Mouse (Mus musculus): Measurements from ENCODE around the gene Fbrsl1.

The Fbrsl1 gene

DNA sequence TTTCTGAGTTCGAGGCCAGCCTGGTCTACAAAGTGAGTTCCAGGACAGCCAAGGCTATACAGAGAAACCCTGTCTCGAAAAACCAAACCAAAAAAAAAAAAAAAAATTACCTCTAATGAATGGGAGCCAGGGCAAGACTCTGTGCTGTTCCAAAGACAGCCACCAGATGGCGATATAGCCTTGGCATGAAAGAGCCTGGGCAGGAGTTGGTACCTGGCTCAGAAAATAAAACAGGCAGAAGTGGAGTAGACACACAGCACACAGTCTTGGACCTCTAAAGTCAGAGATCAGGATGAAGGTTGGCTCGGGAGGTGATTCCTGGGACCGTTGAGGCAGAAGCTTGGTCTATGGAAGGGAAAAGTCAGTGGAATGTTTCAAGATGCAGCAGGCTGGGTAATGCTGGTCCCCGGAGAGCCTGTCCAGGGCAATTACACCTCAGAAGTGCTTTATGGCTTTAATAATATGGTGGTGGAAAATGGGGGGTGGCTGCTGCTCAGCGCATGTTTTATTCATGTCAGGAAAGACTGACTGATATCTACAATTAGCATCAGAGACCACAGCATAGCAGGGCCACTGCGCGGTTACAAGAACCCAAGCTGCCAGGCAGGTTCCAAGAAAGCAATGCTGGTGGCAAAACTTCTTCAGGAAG, 90.6 kb downstream of the Fbrsl1 start:
- DNase-seq = peak; percentile 77

DNA sequence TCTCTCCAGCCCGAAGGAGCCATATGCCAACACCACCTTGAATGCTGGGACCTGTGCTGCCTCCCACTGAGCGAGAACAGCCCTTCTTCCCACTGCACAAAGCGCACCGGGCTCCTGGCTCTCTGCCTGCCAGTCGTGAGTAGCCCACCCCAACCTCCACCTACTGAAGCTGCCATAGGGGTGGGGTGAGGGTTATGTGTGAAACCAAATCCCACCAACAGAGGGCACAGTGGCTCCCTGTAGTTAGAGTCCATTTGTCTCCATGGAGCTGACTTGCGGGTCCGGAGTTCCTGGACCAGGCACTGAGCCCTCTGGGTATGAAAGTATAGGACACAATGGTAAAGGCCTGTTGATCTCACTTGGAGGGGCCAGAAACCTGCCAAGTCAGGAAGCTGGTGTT, 93.6 kb downstream of the Fbrsl1 start:
- DNase-seq = no peak

DNA sequence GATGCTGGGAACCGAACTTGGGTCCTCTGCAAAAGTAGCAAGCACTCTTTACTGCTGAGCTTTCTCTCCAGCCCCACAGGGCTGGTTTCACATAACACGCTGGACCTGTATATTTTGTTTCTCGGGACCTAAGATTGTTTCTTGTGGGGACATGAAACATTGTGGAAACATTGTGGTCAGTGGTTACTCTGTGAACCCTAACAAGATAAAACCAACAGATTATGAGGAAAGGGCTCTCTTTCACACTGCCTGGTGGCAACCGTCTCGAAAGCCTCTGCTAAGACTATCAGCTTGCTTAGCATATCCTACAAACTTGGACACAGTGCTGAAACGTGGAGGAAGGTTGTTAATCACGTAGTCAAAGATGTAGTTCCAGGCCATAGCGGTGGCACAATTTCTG, 101.3 kb downstream of the Fbrsl1 start:
- DNase-seq = no peak

DNA sequence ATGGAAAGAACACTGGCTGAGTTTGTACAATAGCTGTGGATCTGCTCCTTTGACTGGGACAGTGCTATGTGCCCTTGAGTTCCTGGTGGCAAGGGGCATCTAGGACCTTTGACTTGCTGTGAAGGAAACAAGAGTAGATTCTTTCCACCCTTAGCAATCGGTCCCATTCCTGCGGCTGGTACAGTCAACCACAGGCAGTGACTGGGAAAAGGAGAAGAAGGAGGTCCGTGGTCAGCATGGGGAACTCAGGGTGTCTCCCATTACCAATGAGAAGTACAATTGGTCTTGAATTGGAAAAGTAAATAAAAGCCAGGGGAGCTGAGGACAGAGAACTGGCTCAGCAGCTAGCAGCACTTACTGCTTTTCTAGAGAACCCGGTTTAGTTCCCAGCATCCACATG, 102.8 kb downstream of the Fbrsl1 start:
- no peak for DNase-seq

DNA sequence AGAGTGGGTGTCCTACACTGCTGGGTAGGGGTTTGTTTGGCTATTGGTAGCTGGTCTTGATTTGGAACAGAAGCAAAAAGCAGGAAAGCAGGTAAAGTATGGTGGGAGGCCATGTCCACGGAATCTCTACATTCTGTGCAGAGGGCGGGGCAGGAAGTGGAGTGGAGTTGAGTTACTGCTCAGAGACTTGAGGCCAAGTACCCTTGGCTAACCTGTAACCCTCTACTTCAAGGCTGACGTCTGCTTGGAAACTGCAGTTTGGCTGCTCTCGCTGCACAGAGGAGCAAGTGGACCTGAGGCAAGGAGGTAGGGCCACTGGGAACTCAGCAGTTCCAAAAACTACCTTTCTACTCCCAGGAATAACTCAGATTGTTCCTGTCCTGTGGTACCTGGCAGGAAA, 103.8 kb downstream of the Fbrsl1 start, which contains the start of gene Lrcol1:
TSS of gene Lrcol1 (plus strand) at position 207 of the 400 bp plus-strand sequence.
- no peak for DNase-seq

DNA sequence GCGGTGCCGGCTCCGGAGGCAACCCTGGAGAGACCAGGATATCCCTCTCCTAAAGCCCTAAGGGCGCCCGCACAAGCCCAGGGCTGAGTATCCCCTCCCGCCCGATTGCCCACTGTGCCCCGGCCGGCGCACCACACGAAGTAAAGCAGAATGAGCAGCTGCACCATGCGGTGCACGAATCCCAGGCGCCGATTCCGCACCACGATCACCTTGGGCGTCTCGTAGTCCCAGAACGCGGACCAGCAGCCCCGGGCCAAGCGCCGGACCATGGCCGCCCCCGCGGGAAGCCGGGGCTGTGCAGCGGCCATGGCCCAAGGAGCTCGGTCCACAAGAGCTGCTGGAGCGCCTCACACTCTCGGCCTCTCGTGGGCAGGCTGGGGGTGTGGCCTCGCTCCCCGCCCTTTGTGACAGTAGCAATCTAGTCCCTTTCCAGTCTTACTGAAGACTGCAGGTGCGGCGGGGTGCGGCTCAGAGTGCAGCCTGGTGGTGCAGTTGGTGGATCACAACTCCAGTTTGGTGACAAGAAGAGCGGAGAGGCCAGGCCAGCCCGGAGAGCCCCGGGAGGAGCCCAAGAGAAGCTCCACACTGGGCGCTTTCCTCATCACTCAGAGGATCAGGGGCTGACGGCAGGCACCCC, 105.5 kb downstream of the Fbrsl1 start, which contains the start of gene P2rx2:
TSS of gene P2rx2 (minus strand) at position 565 of the 637 bp plus-strand sequence.
- DNase-seq = peak; percentile 28

DNA sequence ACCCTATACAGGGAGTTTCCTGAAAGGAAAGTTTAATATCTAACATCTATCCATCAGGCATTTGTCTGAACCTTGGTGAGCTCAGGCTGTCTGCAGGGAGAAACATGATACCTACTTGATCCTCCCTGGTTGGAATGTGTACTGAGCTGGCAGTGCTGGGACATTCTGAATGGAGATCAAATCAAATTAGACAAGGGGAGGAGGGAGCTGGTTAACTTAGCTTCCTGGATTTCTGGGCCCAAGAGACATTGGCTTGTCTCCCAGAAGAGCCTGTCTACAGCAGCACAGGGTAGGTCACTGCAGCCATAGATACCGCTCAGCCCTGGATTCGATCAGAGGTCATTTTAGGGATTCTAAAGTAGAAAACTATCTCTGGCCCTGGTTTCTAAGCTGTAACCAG, 109.5 kb downstream of the Fbrsl1 start:
- DNase-seq = no peak

DNA sequence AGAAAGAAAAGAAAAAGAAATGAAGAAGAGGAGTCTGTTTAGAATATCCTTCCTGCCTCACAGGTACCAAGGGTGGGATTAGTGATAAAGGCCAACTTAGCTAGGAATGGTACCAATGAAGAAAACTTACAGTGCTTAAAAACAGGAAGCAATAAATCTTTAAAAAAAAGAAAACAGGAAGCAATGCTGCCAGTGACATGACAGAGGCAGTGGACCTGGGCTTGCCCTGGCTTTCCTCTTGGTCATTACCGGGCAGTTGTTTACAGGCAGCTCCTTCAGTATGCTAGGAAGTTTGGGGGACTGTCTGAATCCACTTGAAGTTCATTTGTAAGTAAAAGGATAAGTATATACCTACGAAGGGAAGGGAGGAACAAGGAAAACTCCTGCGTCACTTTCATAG, 117.8 kb downstream of the Fbrsl1 start:
- no peak for DNase-seq

DNA sequence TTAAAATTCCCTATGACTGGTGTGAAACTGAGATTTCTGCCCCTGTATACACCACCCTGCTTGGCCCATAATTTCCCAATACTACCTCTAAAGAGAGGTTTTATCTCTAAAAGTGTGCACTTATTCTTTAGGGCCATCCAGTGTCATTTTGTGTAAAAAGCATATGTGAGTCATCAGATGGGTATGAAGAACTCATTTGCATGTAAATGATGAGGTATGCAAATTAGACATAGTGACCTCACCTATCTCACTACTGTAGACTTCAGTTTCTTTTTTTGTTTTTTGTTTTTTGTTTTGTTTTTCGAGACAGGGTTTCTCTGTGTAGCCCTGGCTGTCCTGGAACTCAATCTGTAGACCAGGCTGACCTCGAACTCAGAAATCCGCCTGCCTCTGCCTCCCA, 135.2 kb downstream of the Fbrsl1 start:
- no peak for DNase-seq

Data from cerebellum, adult 9-11 months (tissue).